Comparison of ENCODE assay signal across 35 mouse cellular contexts in genomic region chr1:120501496-120501895, GRCm38 (mm10). TPM values are rescaled to one million over a fixed set of nuclear protein-coding genes. Genes with fewer than 3 reads are reported as not detected.
"Had no signal": no experiment of that assay in that cellular context is flagged by ENCODE, and none has a peak within 500 bp of the region (broad histone marks: within the 10 kb centered on the region; RNA-seq: fewer than 3 reads in every experiment).

No protein-coding gene starts in this region.

- DNase-seq: gastrocnemius, adult 2 months; gastrocnemius, postnatal 10 days; gastrocnemius, postnatal 25 days; heart, adult 18-20 months; heart, postnatal 10 days; heart, postnatal 4 days; kidney, adult 18-20 months; kidney, adult 8-10 months; kidney, postnatal 10 days; kidney, postnatal 25 days; kidney, postnatal 4 days; layer of hippocampus, adult 9-11 months; layer of hippocampus, postnatal 36 days; left cerebral cortex, postnatal 4 days had no signal

- H3K27ac ChIP-seq: gastrocnemius, adult 2 months; heart, embryonic 10.5 days; hindbrain, embryonic 10.5 days; hindbrain, embryonic 12.5 days; hindbrain, embryonic 14.5 days; intestine, embryonic 15.5 days; limb, embryonic 13.5 days; limb, embryonic 15.5 days had no signal

- H3K27me3 ChIP-seq: heart, embryonic 12.5 days; hindbrain, embryonic 12.5 days; intestine, embryonic 15.5 days; limb, embryonic 13.5 days; limb, embryonic 15.5 days had no signal

- H3K4me1 ChIP-seq: heart, embryonic 10.5 days; heart, embryonic 12.5 days; hindbrain, embryonic 10.5 days; hindbrain, embryonic 12.5 days; intestine, embryonic 15.5 days; limb, embryonic 15.5 days had no signal

- H3K9ac ChIP-seq: heart, embryonic 12.5 days; hindbrain, embryonic 12.5 days; hindbrain, embryonic 14.5 days; intestine, embryonic 15.5 days; limb, embryonic 13.5 days; limb, embryonic 15.5 days had no signal

- H3K9me3 ChIP-seq: heart, embryonic 10.5 days; heart, embryonic 12.5 days; hindbrain, embryonic 10.5 days; hindbrain, embryonic 12.5 days; intestine, embryonic 15.5 days; limb, embryonic 13.5 days; limb, embryonic 15.5 days had no signal

- H3K4me3 ChIP-seq: gastrocnemius, adult 2 months; heart, embryonic 10.5 days; heart, embryonic 12.5 days; hindbrain, embryonic 10.5 days; hindbrain, embryonic 12.5 days; intestine, embryonic 15.5 days; limb, embryonic 13.5 days; limb, embryonic 15.5 days had no signal

- H3K36me3 ChIP-seq: heart, embryonic 10.5 days; heart, embryonic 12.5 days; hindbrain, embryonic 10.5 days; hindbrain, embryonic 12.5 days; intestine, embryonic 15.5 days; limb, embryonic 13.5 days; limb, embryonic 15.5 days had no signal

- ATAC-seq: hindbrain, embryonic 16.5 days; inflammation-experienced regulatory T-cells, adult 6 months; intestine, embryonic 15.5 days; intestine, postnatal 0 days had no signal

- H3K4me2 ChIP-seq: heart, embryonic 12.5 days; hindbrain, embryonic 12.5 days; hindbrain, embryonic 14.5 days; intestine, embryonic 15.5 days; limb, embryonic 13.5 days; limb, embryonic 15.5 days had no signal

RNA-seq across cellular contexts. Expression of gene Marco, which starts 3.3 kb away (rescaled TPM):
- total RNA-seq: gastrocnemius, adult 2 months; granulocyte monocyte progenitor cell, adult 5-6 weeks; heart, postnatal 10 days; layer of hippocampus, adult 8-10 months; layer of hippocampus, postnatal 14 days; layer of hippocampus, postnatal 36 days; left cerebral cortex, adult 18-20 months; left cerebral cortex, adult 8-10 months; left cerebral cortex, postnatal 10 days; left cerebral cortex, postnatal 25 days had no signal
- polyA plus RNA-seq: frontal cortex, adult 2 months; heart, embryonic 10.5 days; heart, embryonic 12.5 days; heart, embryonic 14.5 days; hindbrain, embryonic 10.5 days; hindbrain, embryonic 12.5 days; limb, embryonic 11.5 days had no signal
